Mouse (Mus musculus) intestine, embryonic 14.5 days (tissue): ENCODE results near the gene Xaf1. TPM values are rescaled to one million over a fixed set of nuclear protein-coding genes. Genes with fewer than 3 reads are reported as not detected.
"Not testable (repeated sequence)": the region's sequence is repeated elsewhere in the genome, so short reads cannot be mapped to it uniquely, and the experiment has no call there.

ENCODE experiments used
- ATAC-seq: fragments of 200-750 bp; cut with Nextera tagmentation; replicated peaks from 2 replicates; pipeline ENCODE4 v1.8.0; 2017; ENCODE audit warnings: low read depth, moderate number of reproducible peaks, moderate TSS enrichment, moderate library complexity; ENCODE audit not compliant: low FRiP score, low TSS enrichment
- DNase-seq: peaks from one replicate; pipeline ENCODE4 v3.0.0-alpha.2; 2018; ENCODE audit warnings: low spot score
- H3K27ac ChIP-seq: fragments of 300-500 bp; sonication (generic); 2 replicates; pipeline ENCODE4 v1.5.1; 2014; ENCODE audit warnings: low read depth, mild to moderate bottlenecking, control low read depth
- H3K27me3 ChIP-seq: fragments of 300-500 bp; sonication (generic); replicated peaks from 2 replicates; pipeline ENCODE4 v1.6.1; 2014; ENCODE audit warnings: low read length, control low read depth; ENCODE audit not compliant: control insufficient read depth, insufficient read depth
- H3K36me3 ChIP-seq: fragments of 300-500 bp; sonication (generic); 2 replicates; pipeline ENCODE4 v1.6.1; 2014; ENCODE audit warnings: low read length, control low read depth; ENCODE audit not compliant: control insufficient read depth, insufficient read depth
- H3K4me1 ChIP-seq: fragments of 300-500 bp; sonication (generic); replicated peaks from 2 replicates; pipeline ENCODE4 v1.6.1; 2014; ENCODE audit warnings: low read length, control low read depth, mixed read lengths; ENCODE audit not compliant: control insufficient read depth, insufficient read depth
- H3K4me2 ChIP-seq: fragments of 300-500 bp; sonication (generic); 2 replicates; pipeline ENCODE4 v1.6.1; 2014; ENCODE audit warnings: low read length
- H3K4me3 ChIP-seq: fragments of 300-500 bp; sonication (generic); 2 replicates; pipeline ENCODE4 v1.5.1; 2014; ENCODE audit warnings: low read depth, low read length, control low read depth, mixed read lengths
- H3K9ac ChIP-seq: fragments of 300-500 bp; sonication (generic); 2 replicates; pipeline ENCODE4 v1.6.1; 2014; ENCODE audit warnings: mild to moderate bottlenecking, low read length
- H3K9me3 ChIP-seq: fragments of 300-500 bp; sonication (generic); 2 replicates; pipeline ENCODE4 v1.6.1; 2016; ENCODE audit warnings: low read length, control low read depth; ENCODE audit not compliant: control insufficient read depth
- WGBS: fragments of 180-500 bp; shearing (Covaris S2); extraction: QIAGEN DNeasy Blood & Tissue Kit; methylation state at CpG from one replicate; pipeline ENCODE4 v1.1.7; 2014; 5-methylcytosine and 5-hydroxymethylcytosine counted together
- polyA plus RNA-seq: library from polyadenylated mRNA; unstranded; fragments of >200 nt; fragmentation: Nextera tagmentation; extraction: Ambion mirVana; gene quantifications from 2 replicates; pipeline ENCODE4 v1.2.1, GENCODE M21; 2014

The Xaf1 gene
- polyA plus RNA-seq, 1 experiment from 2014 or later: 3.4 TPM

- H3K9me3 ChIP-seq: no peaks in the 10 kb centered on the region
- no peak overlapping the region for H3K27ac ChIP-seq
- no peak overlapping the region for H3K9ac ChIP-seq
- DNase-seq (no peak), ATAC-seq (no peak)
- 66% methylated on average over 3 of the region's 3 CpGs for WGBS
- H3K4me3 ChIP-seq: no peak overlapping the region
- H3K4me2 ChIP-seq: no peak overlapping the region
- H3K4me1 ChIP-seq: no peaks in the 10 kb centered on the region
- no peaks in the 10 kb centered on the region for H3K27me3 ChIP-seq
- no peaks in the 10 kb centered on the region for H3K36me3 ChIP-seq
Observed at GRCm38 (mm10) chr11:72324431-72324830, 23.0 kb downstream of the Xaf1 start.

DNA sequence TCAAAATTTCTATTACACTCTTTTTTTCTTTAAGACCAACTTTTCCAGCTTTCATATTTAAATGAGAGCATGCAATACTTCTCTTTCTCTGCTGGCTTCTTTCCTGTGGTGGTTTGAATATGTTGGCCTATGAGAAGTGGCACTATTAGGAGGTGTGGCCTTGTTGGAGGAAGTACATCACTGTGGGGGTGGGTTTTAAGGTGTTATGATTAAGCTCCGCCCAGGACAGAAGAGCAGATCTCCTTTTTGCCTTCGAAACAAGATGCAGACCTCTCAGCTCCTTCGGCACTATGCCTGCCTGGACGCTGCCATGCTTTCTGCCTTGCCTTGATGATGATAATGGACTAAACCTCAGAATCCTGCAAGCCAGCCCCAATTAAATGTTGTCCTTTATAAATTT, 24.3 kb downstream of the Xaf1 start:
- ATAC-seq (no peak), DNase-seq (no peak)
- H3K27ac ChIP-seq: no peak overlapping the region
- H3K36me3 ChIP-seq: no peaks in the 10 kb centered on the region
- H3K4me3 ChIP-seq: no peak overlapping the region
- no peaks in the 10 kb centered on the region for H3K4me1 ChIP-seq
- no peak overlapping the region for H3K4me2 ChIP-seq
- H3K9me3 ChIP-seq: no peaks in the 10 kb centered on the region
- 82% methylated on average over 4 of the region's 4 CpGs for WGBS
- no peaks in the 10 kb centered on the region for H3K27me3 ChIP-seq
- no peak overlapping the region for H3K9ac ChIP-seq

GRCm38 (mm10) chr11:72332951-72333667, 31.7 kb downstream of the Xaf1 start:
- no peak overlapping the region for H3K4me3 ChIP-seq
- no peaks in the 10 kb centered on the region for H3K27me3 ChIP-seq
- no peak for DNase-seq
- 72% methylated on average over 9 of the region's 9 CpGs for WGBS
- H3K27ac ChIP-seq: no peak overlapping the region
- H3K4me1 ChIP-seq: no peaks in the 10 kb centered on the region
- H3K36me3 ChIP-seq: no peaks in the 10 kb centered on the region
- H3K9ac ChIP-seq: no peak overlapping the region
- no peak overlapping the region for H3K4me2 ChIP-seq
- no peaks in the 10 kb centered on the region for H3K9me3 ChIP-seq
- no peak for ATAC-seq

DNA sequence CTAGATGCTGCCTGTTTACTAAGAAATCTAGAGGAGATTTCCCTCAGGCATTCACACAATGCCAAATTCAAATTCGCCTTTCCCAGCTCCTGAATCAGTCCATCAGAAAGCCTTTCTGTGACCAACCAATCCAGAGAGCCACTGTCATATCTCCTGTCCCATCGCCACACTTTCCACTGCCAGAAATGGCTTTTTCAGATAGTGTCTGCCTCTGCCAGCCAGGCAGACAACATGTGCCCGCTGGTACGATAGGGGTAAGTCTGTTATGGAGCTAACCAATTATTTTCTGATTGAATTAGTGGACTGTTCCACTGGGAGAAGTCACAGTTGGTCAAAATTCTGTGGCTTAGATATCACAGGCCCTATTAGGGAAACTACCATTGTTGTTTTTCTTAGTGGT, 33.2 kb downstream of the Xaf1 start:
- WGBS: 80% methylated on average over 4 of the region's 4 CpGs
- H3K4me3 ChIP-seq: no peak overlapping the region
- H3K27ac ChIP-seq: no peak overlapping the region
- no peak overlapping the region for H3K4me2 ChIP-seq
- no peaks in the 10 kb centered on the region for H3K4me1 ChIP-seq
- H3K27me3 ChIP-seq: no peaks in the 10 kb centered on the region
- no peak overlapping the region for H3K9ac ChIP-seq
- H3K9me3 ChIP-seq: no peaks in the 10 kb centered on the region
- no peak for DNase-seq
- no peaks in the 10 kb centered on the region for H3K36me3 ChIP-seq
- no peak for ATAC-seq

DNA sequence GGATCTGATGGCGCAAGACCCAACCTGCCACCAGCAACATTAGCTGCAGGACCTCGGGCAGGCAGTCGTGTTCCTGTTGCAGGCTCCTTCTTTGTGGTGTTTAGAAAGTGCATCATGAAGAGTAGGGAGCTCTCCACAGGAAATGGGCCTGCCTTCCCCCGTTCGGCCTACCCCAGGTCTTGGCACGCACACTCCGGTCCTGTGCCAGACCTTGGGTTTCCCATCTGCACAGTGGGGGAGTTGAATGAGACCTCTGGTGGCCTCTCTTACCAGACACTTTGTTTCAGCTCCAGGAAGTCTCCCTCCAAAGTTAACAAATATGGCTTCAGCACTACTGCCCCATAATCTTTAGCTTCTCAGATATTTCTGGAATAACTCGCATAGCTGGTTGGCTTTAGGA, 35.3 kb downstream of the Xaf1 start:
- no peak for ATAC-seq
- no peaks in the 10 kb centered on the region for H3K4me1 ChIP-seq
- 85% methylated on average over 8 of the region's 8 CpGs for WGBS

DNA sequence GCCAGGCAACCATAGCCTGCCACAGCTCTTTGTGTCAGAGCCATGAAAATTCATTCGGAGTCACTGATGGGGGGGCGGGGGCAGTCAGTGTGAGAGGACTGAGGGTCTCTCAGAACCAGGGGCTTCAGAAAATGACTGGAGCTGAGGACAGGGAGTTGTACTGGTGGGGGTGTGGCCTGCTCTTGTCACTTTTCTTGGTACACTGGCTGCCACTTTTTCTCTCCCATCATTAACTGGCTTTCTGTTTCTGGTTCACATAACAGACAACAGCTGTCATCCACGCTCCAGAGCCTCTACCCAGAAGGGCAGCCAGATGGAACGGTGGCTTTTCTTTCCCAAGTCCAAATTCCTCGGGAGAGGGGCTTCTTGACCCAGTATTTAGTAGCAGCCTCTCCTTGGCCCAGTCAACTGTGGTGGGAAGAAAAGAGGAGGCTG, 37.0 kb downstream of the Xaf1 start:
- no peak overlapping the region for H3K4me3 ChIP-seq
- 55% methylated on average over 5 of the region's 5 CpGs for WGBS
- H3K4me2 ChIP-seq: no peak overlapping the region
- no peak overlapping the region for H3K27ac ChIP-seq
- no peaks in the 10 kb centered on the region for H3K36me3 ChIP-seq
- H3K27me3 ChIP-seq: no peaks in the 10 kb centered on the region
- H3K9me3 ChIP-seq: no peaks in the 10 kb centered on the region
- H3K9ac ChIP-seq: no peak overlapping the region
- ATAC-seq (no peak), DNase-seq (no peak)
- 0 out of 2 replicates have a peak, but pooled peaks cover 3% of the 10 kb centered on the region for H3K4me1 ChIP-seq

More for the DNA sequence above, 35.3 kb downstream of the Xaf1 start:
- no peak overlapping the region for H3K4me2 ChIP-seq
- H3K4me3 ChIP-seq: no peak overlapping the region
- H3K36me3 ChIP-seq: no peaks in the 10 kb centered on the region
- H3K27me3 ChIP-seq: no peaks in the 10 kb centered on the region
- no peak for DNase-seq
- H3K9ac ChIP-seq: no peak overlapping the region
- no peaks in the 10 kb centered on the region for H3K9me3 ChIP-seq
- H3K27ac ChIP-seq: no peak overlapping the region

DNA sequence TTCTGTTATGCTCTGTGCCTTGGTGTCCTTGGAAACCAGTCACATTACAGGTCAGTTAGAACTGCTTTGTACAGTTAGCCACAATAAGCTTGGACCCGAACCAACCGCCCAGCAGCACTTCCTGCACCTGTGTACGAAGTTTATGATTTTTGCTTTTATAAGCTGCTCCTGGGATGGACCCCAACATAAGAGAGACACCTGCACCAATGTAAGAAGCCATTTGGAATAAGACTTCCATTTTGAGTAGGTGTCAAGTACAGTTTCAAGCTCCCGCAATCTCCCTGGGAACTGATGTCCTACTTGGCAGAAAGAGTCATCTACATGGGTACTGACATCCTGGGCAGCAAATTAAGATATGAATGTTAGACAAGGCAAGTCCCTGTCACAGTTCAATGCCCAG, 38.3 kb downstream of the Xaf1 start:
- H3K4me2 ChIP-seq: no peak overlapping the region
- no peak overlapping the region for H3K4me3 ChIP-seq
- no peaks in the 10 kb centered on the region for H3K36me3 ChIP-seq
- H3K27me3 ChIP-seq: no peaks in the 10 kb centered on the region
- H3K9me3 ChIP-seq: no peaks in the 10 kb centered on the region
- H3K9ac ChIP-seq: no peak overlapping the region
- no peak overlapping the region for H3K27ac ChIP-seq
- 89% methylated on average over 4 of the region's 4 CpGs for WGBS
- 0 out of 2 replicates have a peak, but pooled peaks cover 3% of the 10 kb centered on the region for H3K4me1 ChIP-seq
- DNase-seq: no peak
- ATAC-seq: no peak

DNA sequence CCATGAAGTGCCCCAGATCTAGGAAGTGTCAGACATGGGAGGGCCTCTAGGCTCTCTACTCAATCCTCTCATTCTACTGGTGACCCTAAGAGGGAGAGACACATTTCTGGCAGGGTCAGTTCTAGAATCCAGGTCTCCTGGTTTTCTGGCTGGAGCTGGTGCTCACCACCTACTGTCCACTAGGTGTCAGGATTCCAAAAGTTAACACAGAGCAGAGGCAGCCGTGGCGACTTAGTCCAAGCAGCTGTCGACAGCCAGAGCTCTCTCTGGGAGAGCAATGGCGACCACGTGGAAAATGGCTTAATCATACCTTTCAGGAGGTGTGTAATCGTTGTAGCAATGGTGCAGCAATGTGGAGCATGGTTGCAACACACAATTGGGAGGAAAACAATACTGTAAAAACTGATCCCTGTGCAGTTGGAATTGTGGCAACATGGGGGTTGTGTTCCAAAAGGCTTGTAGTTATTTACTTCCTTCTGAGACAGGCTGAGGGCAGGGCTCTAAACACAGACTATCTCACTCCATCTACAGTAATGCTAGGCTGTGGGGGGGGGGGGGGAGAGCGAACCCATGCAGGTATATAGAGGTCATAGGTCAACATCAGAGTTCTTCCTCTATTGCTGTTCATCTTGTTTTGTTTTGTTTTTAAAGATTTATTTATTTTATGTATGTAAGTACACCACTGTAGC, 41.3 kb downstream of the Xaf1 start:
- WGBS: 9% methylated on average over 7 of the region's 7 CpGs
- Histone ChIP-seq H3K27me3 (no peaks in the 10 kb centered on the region), H3K27ac (no peak overlapping the region), H3K4me1 (0 out of 2 replicates have a peak, but pooled peaks cover 3% of the 10 kb centered on the region), H3K4me3 (no peak overlapping the region), H3K9me3 (no peaks in the 10 kb centered on the region), H3K4me2 (no peak overlapping the region), H3K36me3 (no peaks in the 10 kb centered on the region), H3K9ac (no peak overlapping the region)
- ATAC-seq: peak; percentile 81
- DNase-seq: peak; percentile 75

- H3K36me3 ChIP-seq, H3K4me3 ChIP-seq, H3K4me1 ChIP-seq, H3K9me3 ChIP-seq, DNase-seq, H3K4me2 ChIP-seq, H3K9ac ChIP-seq, ATAC-seq, H3K27ac ChIP-seq, H3K27me3 ChIP-seq: not testable (repeated sequence)
- WGBS: 96% methylated on average over 5 of the region's 5 CpGs
Observed at GRCm38 (mm10) chr11:72343238-72343625, 41.8 kb downstream of the Xaf1 start.
